Mouse (Mus musculus): ENCODE results near the gene Polr2l. TPM values are rescaled to one million over a fixed set of nuclear protein-coding genes. Genes with fewer than 3 reads are reported as not detected.

The Polr2l gene
- polyA plus RNA-seq, 1 experiment from 2014 or later: 74.3 TPM

GRCm38 (mm10) chr7:141495940-141496339 is 21.0 kb upstream of the Polr2l start:
- Histone ChIP-seq H3K4me3 (ENCODE audit: low read depth, low read length) (no peak overlapping the region), H3K27me3 (ENCODE audit: insufficient read depth, low read length) (no peaks in the 10 kb centered on the region), H3K9ac (no peak overlapping the region), H3K9me3 (ENCODE audit: low read depth, low read length) (no peaks in the 10 kb centered on the region), H3K4me1 (ENCODE audit: insufficient read depth) (no peaks in the 10 kb centered on the region), H3K36me3 (ENCODE audit: insufficient read depth) (peaks cover 46% of the 10 kb centered on the region), H3K27ac (ENCODE audit: low read depth) (no peak overlapping the region), H3K4me2 (no peak overlapping the region)
- DNase-seq: no peak
- 75% methylated on average over 4 of the region's 4 CpGs for WGBS
- no peak for TF ChIP-seq CTCF (IDR thresholded peaks at IDR 0.05; ENCODE audit: low read depth)
- ATAC-seq (ENCODE audit: insufficient read depth): no peak

GRCm38 (mm10) chr7:141495379-141495778 is 20.4 kb upstream of the Polr2l start:
- H3K27ac ChIP-seq (ENCODE audit: low read depth): no peak overlapping the region
- no peak for TF ChIP-seq CTCF (IDR thresholded peaks at IDR 0.05; ENCODE audit: low read depth)
- WGBS: 76% methylated on average over 2 of the region's 2 CpGs
- H3K4me3 ChIP-seq (ENCODE audit: low read depth, low read length): no peak overlapping the region
- H3K36me3 ChIP-seq (ENCODE audit: insufficient read depth): peaks cover 51% of the 10 kb centered on the region
- no peak overlapping the region for H3K4me2 ChIP-seq
- H3K4me1 ChIP-seq (ENCODE audit: insufficient read depth): no peaks in the 10 kb centered on the region
- H3K9ac ChIP-seq: no peak overlapping the region
- no peaks in the 10 kb centered on the region for H3K27me3 ChIP-seq (ENCODE audit: insufficient read depth, low read length)
- ATAC-seq (ENCODE audit: insufficient read depth) (no peak), DNase-seq (no peak)
- no peaks in the 10 kb centered on the region for H3K9me3 ChIP-seq (ENCODE audit: low read depth, low read length)

GRCm38 (mm10) chr7:141493729-141494128 is 18.8 kb upstream of the Polr2l start:
- Histone ChIP-seq H3K27ac (ENCODE audit: low read depth) (no peak overlapping the region), H3K4me3 (ENCODE audit: low read depth, low read length) (no peak overlapping the region), H3K27me3 (ENCODE audit: insufficient read depth, low read length) (no peaks in the 10 kb centered on the region), H3K9ac (no peak overlapping the region), H3K4me1 (ENCODE audit: insufficient read depth) (no peaks in the 10 kb centered on the region), H3K9me3 (ENCODE audit: low read depth, low read length) (no peaks in the 10 kb centered on the region), H3K4me2 (no peak overlapping the region), H3K36me3 (ENCODE audit: insufficient read depth) (peaks cover 53% of the 10 kb centered on the region)
- WGBS: 70% methylated on average over 1 of the region's 1 CpGs
- ATAC-seq (ENCODE audit: insufficient read depth): no peak
- DNase-seq: no peak
- TF ChIP-seq CTCF (IDR thresholded peaks at IDR 0.05; ENCODE audit: low read depth): no peak

- H3K27ac ChIP-seq (ENCODE audit: low read depth): no peak overlapping the region
- H3K9ac ChIP-seq: no peak overlapping the region
- H3K4me3 ChIP-seq (ENCODE audit: low read depth, low read length): no peak overlapping the region
- no peaks in the 10 kb centered on the region for H3K4me1 ChIP-seq (ENCODE audit: insufficient read depth)
- ATAC-seq (ENCODE audit: insufficient read depth): no peak
- peaks cover 53% of the 10 kb centered on the region for H3K36me3 ChIP-seq (ENCODE audit: insufficient read depth)
- H3K4me2 ChIP-seq: no peak overlapping the region
- 87% methylated on average over 5 of the region's 5 CpGs for WGBS
- TF ChIP-seq CTCF (IDR thresholded peaks at IDR 0.05; ENCODE audit: low read depth): no peak
- H3K9me3 ChIP-seq (ENCODE audit: low read depth, low read length): no peaks in the 10 kb centered on the region
- no peak for DNase-seq
- H3K27me3 ChIP-seq (ENCODE audit: insufficient read depth, low read length): no peaks in the 10 kb centered on the region
Observed at GRCm38 (mm10) chr7:141492738-141493137, 17.8 kb upstream of the Polr2l start.

- DNase-seq: peak; percentile 24
- H3K9me3 ChIP-seq (ENCODE audit: low read depth, low read length): no peaks in the 10 kb centered on the region
- no peaks in the 10 kb centered on the region for H3K4me1 ChIP-seq (ENCODE audit: insufficient read depth)
- no peak overlapping the region for H3K9ac ChIP-seq
- TF ChIP-seq CTCF (IDR thresholded peaks at IDR 0.05; ENCODE audit: low read depth): peak; percentile 39
- H3K27me3 ChIP-seq (ENCODE audit: insufficient read depth, low read length): no peaks in the 10 kb centered on the region
- no peak overlapping the region for H3K4me2 ChIP-seq
- WGBS: 71% methylated on average over 2 of the region's 2 CpGs
- no peak for ATAC-seq (ENCODE audit: insufficient read depth)
- peaks cover 58% of the 10 kb centered on the region for H3K36me3 ChIP-seq (ENCODE audit: insufficient read depth)
- H3K27ac ChIP-seq (ENCODE audit: low read depth): no peak overlapping the region
- H3K4me3 ChIP-seq (ENCODE audit: low read depth, low read length): no peak overlapping the region
Observed at GRCm38 (mm10) chr7:141491151-141491550, 16.2 kb upstream of the Polr2l start.

- peaks cover 7% of the 10 kb centered on the region; the same call in 1 of the 2 replicates for H3K27me3 ChIP-seq (ENCODE audit: insufficient read depth, low read length)
- no peak overlapping the region for H3K27ac ChIP-seq (ENCODE audit: low read depth)
- peaks cover 37% of the 10 kb centered on the region for H3K36me3 ChIP-seq (ENCODE audit: insufficient read depth)
- WGBS: 66% methylated on average over 7 of the region's 7 CpGs
- no peaks in the 10 kb centered on the region for H3K9me3 ChIP-seq (ENCODE audit: low read depth, low read length)
- no peak for TF ChIP-seq CTCF (IDR thresholded peaks at IDR 0.05; ENCODE audit: low read depth)
- no peak overlapping the region for H3K4me3 ChIP-seq (ENCODE audit: low read depth, low read length)
- DNase-seq (no peak), ATAC-seq (ENCODE audit: insufficient read depth) (no peak)
- H3K4me2 ChIP-seq: no peak overlapping the region
- H3K4me1 ChIP-seq (ENCODE audit: insufficient read depth): no peaks in the 10 kb centered on the region; the same call in 1 of the 2 replicates
- no peak overlapping the region for H3K9ac ChIP-seq
Observed at GRCm38 (mm10) chr7:141487141-141487540, 12.2 kb upstream of the Polr2l start.

GRCm38 (mm10) chr7:141486239-141486638 is 11.3 kb upstream of the Polr2l start:
- Histone ChIP-seq H3K4me2 (no peak overlapping the region), H3K36me3 (ENCODE audit: insufficient read depth) (peaks cover 28% of the 10 kb centered on the region), H3K9me3 (ENCODE audit: low read depth, low read length) (no peaks in the 10 kb centered on the region), H3K9ac (no peak overlapping the region), H3K27ac (ENCODE audit: low read depth) (no peak overlapping the region), H3K4me3 (ENCODE audit: low read depth, low read length) (no peak overlapping the region), H3K4me1 (ENCODE audit: insufficient read depth) (peaks cover 7% of the 10 kb centered on the region; the same call in 1 of the 2 replicates), H3K27me3 (ENCODE audit: insufficient read depth, low read length) (peaks cover 10% of the 10 kb centered on the region; the same call in 1 of the 2 replicates)
- no peak for TF ChIP-seq CTCF (IDR thresholded peaks at IDR 0.05; ENCODE audit: low read depth)
- WGBS: 91% methylated on average over 1 of the region's 1 CpGs
- ATAC-seq (ENCODE audit: insufficient read depth) (no peak), DNase-seq (no peak)

- DNase-seq: no peak
- Histone ChIP-seq H3K27ac (ENCODE audit: low read depth) (no peak overlapping the region), H3K9ac (no peak overlapping the region), H3K36me3 (ENCODE audit: insufficient read depth) (peaks cover 22% of the 10 kb centered on the region), H3K4me1 (ENCODE audit: insufficient read depth) (peaks cover 11% of the 10 kb centered on the region), H3K27me3 (ENCODE audit: insufficient read depth, low read length) (peaks cover 10% of the 10 kb centered on the region; the same call in 1 of the 2 replicates), H3K4me3 (ENCODE audit: low read depth, low read length) (no peak overlapping the region), H3K9me3 (ENCODE audit: low read depth, low read length) (no peaks in the 10 kb centered on the region), H3K4me2 (no peak overlapping the region)
- 80% methylated on average over 2 of the region's 2 CpGs for WGBS
- TF ChIP-seq CTCF (IDR thresholded peaks at IDR 0.05; ENCODE audit: low read depth): no peak
- no peak for ATAC-seq (ENCODE audit: insufficient read depth)
Observed at GRCm38 (mm10) chr7:141485606-141486005, 10.7 kb upstream of the Polr2l start.
